30 mouse cellular contexts compared by ENCODE assay signal in genomic region chr13:50453426-50453825, GRCm38 (mm10). TPM values are rescaled to one million over a fixed set of nuclear protein-coding genes. Genes with fewer than 3 reads are reported as not detected.
A peak's percentile ranks its signal among the peaks of the same experiment; 100 is the strongest.
DNase-seq lines count a peak whose midpoint lies in the region; ATAC-seq and TF ChIP-seq lines count a peak whose summit lies in the region.
"Had no signal": no experiment of that assay in that cellular context is flagged by ENCODE, and none has a peak within 500 bp of the region (broad histone marks: within the 10 kb centered on the region; RNA-seq: fewer than 3 reads in every experiment).

No protein-coding gene starts in this region.

- no peaks in the 10 kb centered on the region for H3K4me1 ChIP-seq in embryonic facial prominence, embryonic 14.5 days (ENCODE audit: control insufficient read depth, insufficient read depth, low read length)
- H3K4me1 ChIP-seq in embryonic facial prominence, embryonic 10.5 days = no peaks in the 10 kb centered on the region
- H3K4me1 ChIP-seq in E14TG2a.4 (replicated peaks; ENCODE audit: low read depth, low read length) = peaks cover 44% of the 10 kb centered on the region
- peaks cover 11 to 13% of the 10 kb centered on the region in 2 experiments; a peak in 3 of 4 replicates for H3K4me1 ChIP-seq in ES-E14 (ENCODE audit: control insufficient read depth in 2 of 2, insufficient read depth in 2 of 2, low read length in 2 of 2, poor library complexity in 1 of 2)
- H3K4me1 ChIP-seq: embryonic facial prominence, embryonic 12.5 days; forebrain, embryonic 13.5 days; hindbrain, embryonic 12.5 days; hindbrain, embryonic 15.5 days had no signal

- H3K4me2 ChIP-seq in embryonic facial prominence, embryonic 14.5 days (ENCODE audit: low read depth, low read length) = no peak overlapping the region
- H3K4me2 ChIP-seq: embryonic facial prominence, embryonic 12.5 days; forebrain, embryonic 13.5 days; heart, embryonic 11.5 days; hindbrain, embryonic 12.5 days; hindbrain, embryonic 15.5 days had no signal

- no peak overlapping the region for H3K9ac ChIP-seq in embryonic facial prominence, embryonic 14.5 days (ENCODE audit: low read depth, low read length)
- no peak overlapping the region for H3K9ac ChIP-seq in ES-E14 (ENCODE audit: insufficient read depth, low read depth, low read length, poor library complexity, severe bottlenecking)
- H3K9ac ChIP-seq: embryonic facial prominence, embryonic 12.5 days; forebrain, embryonic 13.5 days; hindbrain, embryonic 12.5 days; hindbrain, embryonic 15.5 days had no signal

- intact Hi-C loops in gastrocnemius, postnatal 14 days (cut with DNase I; ENCODE audit: low total_unique reads) = no loop called here

- H3K4me3 ChIP-seq in embryonic facial prominence, embryonic 14.5 days (ENCODE audit: low read depth, low read length) = no peak overlapping the region
- no peak overlapping the region for H3K4me3 ChIP-seq in embryonic facial prominence, embryonic 10.5 days
- H3K4me3 ChIP-seq in E14TG2a.4 (replicated peaks; ENCODE audit: low read length) (peak overlapping the region; percentile 58), ES-E14 (ENCODE audit: insufficient read depth in 1 of 2, low read depth in 1 of 2, low read length in 2 of 2, poor library complexity in 1 of 2, severe bottlenecking in 1 of 2) (no peak overlapping the region)
- H3K4me3 ChIP-seq: embryonic facial prominence, embryonic 12.5 days; erythroblast, embryonic 14.5 days; forebrain, embryonic 13.5 days; hindbrain, embryonic 12.5 days; hindbrain, embryonic 15.5 days had no signal

- peak; percentile 52 for DNase-seq in embryonic facial prominence, embryonic 14.5 days (ENCODE audit: low spot score)
- no peak for DNase-seq in embryonic facial prominence, embryonic 10.5 days (ENCODE audit: low spot score)
- DNase-seq in ES-E14 (ENCODE audit: low read depth, low spot score) = no peak
- no peak for DNase-seq in gastrocnemius, postnatal 14 days
- DNase-seq in right cerebral cortex, postnatal 25 days = no peak
- DNase-seq: cerebellum, adult 18-20 months; cerebellum, postnatal 14 days; gastrocnemius, postnatal 10 days had no signal

- in situ Hi-C loops in ES-E14 (cut with MboI; ENCODE audit: low sequenced_read_pairs in 2 of 2, unreplicated experiment in 2 of 2) = no loop called here

- H3K36me3 ChIP-seq in embryonic facial prominence, embryonic 14.5 days (ENCODE audit: control insufficient read depth, insufficient read depth, low read length) = no peaks in the 10 kb centered on the region
- no peaks in the 10 kb centered on the region for H3K36me3 ChIP-seq in embryonic facial prominence, embryonic 10.5 days (replicated peaks)
- H3K36me3 ChIP-seq in E14TG2a.4 (ENCODE audit: insufficient read depth, low read length) = no peaks in the 10 kb centered on the region
- H3K36me3 ChIP-seq in ES-E14 (ENCODE audit: control insufficient read depth, insufficient read depth, low read length, poor library complexity, severe bottlenecking) = no peaks in the 10 kb centered on the region
- H3K36me3 ChIP-seq: embryonic facial prominence, embryonic 12.5 days; G1E; hindbrain, embryonic 12.5 days; hindbrain, embryonic 15.5 days had no signal

- TF ChIP-seq CTCF in E14TG2a.4 (conservative IDR thresholded peaks at IDR 0.05; ENCODE audit: low read length) = no peak

- WGBS in embryonic facial prominence, embryonic 14.5 days = 21% methylated on average over 4 of the region's 4 CpGs
- WGBS in embryonic facial prominence, embryonic 10.5 days = 37% methylated on average over 4 of the region's 4 CpGs

- peak; percentile 70; the same call in 1 of the 2 replicates for ATAC-seq in embryonic facial prominence, embryonic 14.5 days (ENCODE audit: low read depth)
- ATAC-seq: activated CD4-positive, CD25-positive, alpha-beta regulatory T cell, adult 4 months; forebrain, embryonic 13.5 days; forebrain, embryonic 16.5 days; intestine, postnatal 0 days; Patski had no signal

- no peaks in the 10 kb centered on the region for H3K27me3 ChIP-seq in embryonic facial prominence, embryonic 14.5 days (replicated peaks; ENCODE audit: control insufficient read depth, insufficient read depth, low read length)
- H3K27me3 ChIP-seq in embryonic facial prominence, embryonic 10.5 days (replicated peaks; ENCODE audit: low read depth, poor library complexity, severe bottlenecking) = no peaks in the 10 kb centered on the region
- no peaks in the 10 kb centered on the region for H3K27me3 ChIP-seq in E14TG2a.4 (ENCODE audit: insufficient read depth, low read length)
- H3K27me3 ChIP-seq: embryonic facial prominence, embryonic 12.5 days; forebrain, embryonic 13.5 days; hindbrain, embryonic 12.5 days; hindbrain, embryonic 15.5 days had no signal

- H3K27ac ChIP-seq in embryonic facial prominence, embryonic 14.5 days (replicated peaks; ENCODE audit: low read depth, low read length) = no peak overlapping the region
- no peak overlapping the region for H3K27ac ChIP-seq in embryonic facial prominence, embryonic 10.5 days (replicated peaks)
- H3K27ac ChIP-seq in ES-E14 (ENCODE audit: insufficient read depth, low read depth, low read length, poor library complexity, severe bottlenecking) = peak overlapping the region; percentile 75
- H3K27ac ChIP-seq: embryonic facial prominence, embryonic 12.5 days; forebrain, embryonic 13.5 days; hindbrain, embryonic 12.5 days; hindbrain, embryonic 15.5 days had no signal

- H3K9me3 ChIP-seq in embryonic facial prominence, embryonic 14.5 days (ENCODE audit: control insufficient read depth, low read length) = no peaks in the 10 kb centered on the region
- H3K9me3 ChIP-seq in embryonic facial prominence, embryonic 10.5 days = no peaks in the 10 kb centered on the region
- no peaks in the 10 kb centered on the region for H3K9me3 ChIP-seq in E14TG2a.4 (ENCODE audit: low read length)
- no peaks in the 10 kb centered on the region for H3K9me3 ChIP-seq in ES-E14 (ENCODE audit: control insufficient read depth, insufficient read depth, low read depth, low read length)
- H3K9me3 ChIP-seq: embryonic facial prominence, embryonic 12.5 days; forebrain, embryonic 13.5 days; hindbrain, embryonic 12.5 days; hindbrain, embryonic 15.5 days had no signal

TF ChIP-seq in ES-E14, 5 proteins besides CTCF, POLR2A, EP300 and RAD21:
- TF ChIP-seq ZNF384 (IDR thresholded peaks at IDR 0.05; ENCODE audit: low read depth, low read length) (no peak), ZC3H11A (IDR thresholded peaks at IDR 0.05; ENCODE audit: borderline replicate concordance, low read depth, low read length) (no peak), CHD2 (IDR thresholded peaks at IDR 0.05; ENCODE audit: low read depth, low read length) (no peak), MAFK (IDR thresholded peaks at IDR 0.05; ENCODE audit: insufficient read depth, low read depth, low read length) (no peak), HCFC1 (IDR thresholded peaks at IDR 0.05; ENCODE audit: borderline replicate concordance, insufficient read depth, low read length) (no peak)
TF ChIP-seq in ES-E14: peak in this region for 0.

RNA-seq across cellular contexts. Expression of gene Gm47429, which starts 9.7 kb away (rescaled TPM):
- not detected in 2 replicates for polyA plus RNA-seq in embryonic facial prominence, embryonic 14.5 days (2014; fragmentation: Nextera tagmentation; extraction: Ambion mirVana)
- polyA plus RNA-seq in embryonic facial prominence, embryonic 10.5 days (2016; fragmentation: Nextera tagmentation; extraction: Ambion mirVana) = not detected in 2 replicates
- total RNA-seq in ES-E14 (2012; rRNA removed) = 0.67 TPM in 1 of 2 replicates, not detected in the other
- total RNA-seq in gastrocnemius, postnatal 14 days (2021) = not detected
- total RNA-seq: adrenal gland, adult 8-10 months; adrenal gland, postnatal 36 days; G1E; gastrocnemius, adult 18-20 months; gastrocnemius, postnatal 10 days; gastrocnemius, postnatal 4 days; heart, adult 8-10 months; heart, postnatal 25 days; hematopoietic stem cell, adult 5-6 weeks had no signal
- polyA plus RNA-seq: activated CD4-positive, CD25-positive, alpha-beta regulatory T cell, adult 4 months; embryonic facial prominence, embryonic 12.5 days; erythroblast, embryonic 14.5 days; forebrain, embryonic 13.5 days; forebrain, embryonic 16.5 days; G1E; heart, embryonic 11.5 days; heart, embryonic 14.5 days; heart, postnatal 0 days; hindbrain, embryonic 12.5 days; hindbrain, embryonic 15.5 days; intestine, embryonic 14.5 days; intestine, postnatal 0 days; Patski had no signal

RNA-seq across cellular contexts. Expression of gene Nutm2, which starts 13.7 kb away (rescaled TPM):
- polyA plus RNA-seq in embryonic facial prominence, embryonic 14.5 days (2014; fragmentation: Nextera tagmentation; extraction: Ambion mirVana) = not detected in 2 replicates
- polyA plus RNA-seq in embryonic facial prominence, embryonic 10.5 days (2016; fragmentation: Nextera tagmentation; extraction: Ambion mirVana) = not detected in 2 replicates
- total RNA-seq in ES-E14 (2012; rRNA removed) = 0.11 TPM in 1 of 2 replicates, not detected in the other
- not detected for total RNA-seq in gastrocnemius, postnatal 14 days (2021)
- total RNA-seq: adrenal gland, adult 8-10 months; adrenal gland, postnatal 36 days; G1E; gastrocnemius, adult 18-20 months; gastrocnemius, postnatal 10 days; gastrocnemius, postnatal 4 days; heart, adult 8-10 months; heart, postnatal 25 days; hematopoietic stem cell, adult 5-6 weeks had no signal
- polyA plus RNA-seq: activated CD4-positive, CD25-positive, alpha-beta regulatory T cell, adult 4 months; embryonic facial prominence, embryonic 12.5 days; erythroblast, embryonic 14.5 days; forebrain, embryonic 13.5 days; forebrain, embryonic 16.5 days; G1E; heart, embryonic 11.5 days; heart, embryonic 14.5 days; heart, postnatal 0 days; hindbrain, embryonic 12.5 days; hindbrain, embryonic 15.5 days; intestine, embryonic 14.5 days; intestine, postnatal 0 days; Patski had no signal

RNA-seq across cellular contexts. Expression of gene Fbxw17, which starts 35.8 kb away (rescaled TPM):
- 33.7 and 35.9 TPM in 2 replicates for polyA plus RNA-seq in embryonic facial prominence, embryonic 14.5 days (2014; fragmentation: Nextera tagmentation; extraction: Ambion mirVana)
- 26.3 and 33.6 TPM in 2 replicates for polyA plus RNA-seq in embryonic facial prominence, embryonic 10.5 days (2016; fragmentation: Nextera tagmentation; extraction: Ambion mirVana)
- 17.6 and 26.5 TPM in 2 replicates for total RNA-seq in ES-E14 (2012; rRNA removed)
- total RNA-seq in gastrocnemius, postnatal 14 days (2021) = 1 to 10 TPM; 6.0 to 6.9 TPM
- polyA plus RNA-seq: erythroblast, embryonic 14.5 days; G1E had no signal
